Comparison of ENCODE assay signal across 8 mouse cellular contexts in the genomic region with DNA sequence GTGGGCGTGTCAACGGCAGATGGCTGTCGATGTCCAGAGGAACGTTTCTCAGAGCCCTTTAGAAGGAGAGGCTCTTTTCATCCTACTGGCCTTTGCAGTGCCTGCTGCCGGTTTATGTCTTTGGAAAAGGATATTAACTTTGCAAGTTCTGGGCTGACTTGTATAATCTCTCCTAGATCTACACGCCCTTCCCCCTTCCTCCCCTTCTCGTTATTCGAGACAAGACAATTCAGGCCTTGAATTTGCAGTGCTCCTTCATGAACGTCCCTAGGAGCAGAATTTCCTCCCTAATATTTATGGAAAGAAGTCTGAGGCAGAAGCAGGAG. TPM values are rescaled to one million over a fixed set of nuclear protein-coding genes. Genes with fewer than 3 reads are reported as not detected.
A peak's percentile ranks its signal among the peaks of the same experiment; 100 is the strongest.
DNase-seq lines count a peak whose midpoint lies in the region; ATAC-seq and TF ChIP-seq lines count a peak whose summit lies in the region.

No protein-coding gene starts in this region.

- TF ChIP-seq EP300 in heart, adult 2 months (IDR thresholded peaks at IDR 0.05; ENCODE audit: insufficient read depth, low read depth, low read length): no peak
- TF ChIP-seq EP300 in stomach, postnatal 0 days (optimal IDR thresholded peaks at IDR 0.05): no peak

- no peaks in the 10 kb centered on the region for H3K9me3 ChIP-seq in liver, embryonic 11.5 days (ENCODE audit: control insufficient read depth, low read length)
- no peaks in the 10 kb centered on the region for H3K9me3 ChIP-seq in stomach, postnatal 0 days (ENCODE audit: control insufficient read depth, low read length)

- no peak for TF ChIP-seq CTCF in heart, adult 2 months (IDR thresholded peaks at IDR 0.05)
- TF ChIP-seq CTCF in thymus, adult 2 months (IDR thresholded peaks at IDR 0.05; ENCODE audit: borderline replicate concordance, control insufficient read depth, extremely low read depth, insufficient read depth, low read length, poor library complexity): no peak
- TF ChIP-seq CTCF in stomach, postnatal 0 days (IDR thresholded peaks at IDR 0.05; ENCODE audit: low read depth): no peak

- TF ChIP-seq POLR2A in heart, adult 2 months (IDR thresholded peaks at IDR 0.05; ENCODE audit: insufficient read depth, low read depth, low read length): no peak; the same call in 1 of the 2 replicates
- TF ChIP-seq POLR2A in thymus, adult 2 months (IDR thresholded peaks at IDR 0.05; ENCODE audit: control insufficient read depth, extremely low read depth, insufficient read depth, low read length, poor library complexity): no peak

- 4% methylated on average over 9 of the region's 9 CpGs for WGBS in heart, adult 2 months
- 7% methylated on average over 9 of the region's 9 CpGs for WGBS in thymus, adult 2 months
- WGBS in liver, embryonic 11.5 days: 4% methylated on average over 9 of the region's 9 CpGs
- WGBS in stomach, postnatal 0 days: 2% methylated on average over 9 of the region's 9 CpGs

- H3K9ac ChIP-seq in heart, adult 2 months (ENCODE audit: low read depth, low read length): peak overlapping the region; percentile 80
- H3K9ac ChIP-seq in liver, embryonic 11.5 days (ENCODE audit: low read depth, low read length): peak overlapping the region; percentile 67
- peak overlapping the region; percentile 76 for H3K9ac ChIP-seq in stomach, postnatal 0 days (ENCODE audit: low read length)

- intact Hi-C loops in heart, adult 2 months (cut with DNase I): no loop called here
- intact Hi-C loops in heart, postnatal 14 days (cut with DNase I): loop anchor here (1.0 kb wide), 1 partner anchor 89 kb away; no protein-coding TSS in a partner anchor

- peaks cover 10% of the 10 kb centered on the region for H3K36me3 ChIP-seq in heart, adult 2 months (ENCODE audit: control insufficient read depth, insufficient read depth, low read length)
- no peaks in the 10 kb centered on the region for H3K36me3 ChIP-seq in thymus, adult 2 months (ENCODE audit: control insufficient read depth, insufficient read depth, low read length)
- no peaks in the 10 kb centered on the region for H3K36me3 ChIP-seq in liver, embryonic 11.5 days (ENCODE audit: control insufficient read depth, insufficient read depth, low read length)
- no peaks in the 10 kb centered on the region for H3K36me3 ChIP-seq in stomach, postnatal 0 days (ENCODE audit: control insufficient read depth, insufficient read depth, low read length)

- H3K79me2 ChIP-seq in heart, adult 2 months (replicated peaks; ENCODE audit: control insufficient read depth, insufficient read depth, low read length): no peaks in the 10 kb centered on the region

- no peaks in the 10 kb centered on the region for H3K27me3 ChIP-seq in heart, adult 2 months (ENCODE audit: control insufficient read depth, insufficient read depth, low read length)
- H3K27me3 ChIP-seq in thymus, adult 2 months (ENCODE audit: control insufficient read depth, insufficient read depth, low read length): no peaks in the 10 kb centered on the region
- no peaks in the 10 kb centered on the region for H3K27me3 ChIP-seq in liver, embryonic 11.5 days (replicated peaks; ENCODE audit: control insufficient read depth, insufficient read depth, low read length)
- H3K27me3 ChIP-seq in stomach, postnatal 0 days (ENCODE audit: control insufficient read depth, insufficient read depth, low read length): no peaks in the 10 kb centered on the region

- no peak for DNase-seq in heart, adult 2 months
- DNase-seq in heart, postnatal 14 days: no peak
- no peak for DNase-seq in thymus, adult 2 months
- DNase-seq in thymus, adult 18-20 months: no peak
- no peak for DNase-seq in liver, embryonic 11.5 days (ENCODE audit: low spot score)
- DNase-seq in stomach, postnatal 0 days (ENCODE audit: low spot score): no peak
- DNase-seq in cerebellum, adult 11 months: no peak
- no peak for DNase-seq in layer of hippocampus, adult 8-10 months (ENCODE audit: low spot score in 2 of 2)

- H3K4me1 ChIP-seq in heart, adult 2 months (ENCODE audit: control insufficient read depth, insufficient read depth, low read length): peaks cover 9% of the 10 kb centered on the region
- peaks cover 11% of the 10 kb centered on the region for H3K4me1 ChIP-seq in thymus, adult 2 months (replicated peaks; ENCODE audit: control insufficient read depth, insufficient read depth, low read length)
- H3K4me1 ChIP-seq in liver, embryonic 11.5 days (replicated peaks; ENCODE audit: control insufficient read depth, insufficient read depth, low read length): peaks cover 18% of the 10 kb centered on the region
- no peaks in the 10 kb centered on the region for H3K4me1 ChIP-seq in stomach, postnatal 0 days (replicated peaks; ENCODE audit: control insufficient read depth, insufficient read depth)

- peak overlapping the region; percentile 98 for H3K27ac ChIP-seq in heart, adult 2 months
- peak overlapping the region; percentile 8 for H3K27ac ChIP-seq in thymus, adult 2 months (ENCODE audit: control insufficient read depth, insufficient read depth, low read length)
- H3K27ac ChIP-seq in liver, embryonic 11.5 days (ENCODE audit: low read depth, low read length): peak overlapping the region; percentile 67
- peak overlapping the region; percentile 95 for H3K27ac ChIP-seq in stomach, postnatal 0 days (replicated peaks)

- ATAC-seq in liver, embryonic 11.5 days (replicated peaks; ENCODE audit: low FRiP score): no peak
- ATAC-seq in stomach, postnatal 0 days (ENCODE audit: low FRiP score, low TSS enrichment): no peak

- H3K4me3 ChIP-seq in heart, adult 2 months: peak overlapping the region; percentile 74
- H3K4me3 ChIP-seq in thymus, adult 2 months (ENCODE audit: control insufficient read depth, insufficient read depth, low read length): peak overlapping the region; percentile 81
- H3K4me3 ChIP-seq in liver, embryonic 11.5 days (ENCODE audit: low read depth, low read length): peak overlapping the region; percentile 70
- peak overlapping the region; percentile 66 for H3K4me3 ChIP-seq in stomach, postnatal 0 days (ENCODE audit: low read depth, low read length)

- H3K4me2 ChIP-seq in liver, embryonic 11.5 days: peak overlapping the region; percentile 97
- peak overlapping the region; percentile 62 for H3K4me2 ChIP-seq in stomach, postnatal 0 days (replicated peaks; ENCODE audit: low read depth)

RNA-seq across cellular contexts. Expression of a gene that starts 0.4 kb away (rescaled TPM):
- total RNA-seq in heart, adult 2 months (2021): 100 to 1,000 TPM; 332 to 391 TPM
- polyA plus RNA-seq in heart, adult 2 months (2012; rRNA removed): 356 and 500 TPM in 2 replicates
- 100 to 1,000 TPM; 208 to 209 TPM for total RNA-seq in heart, postnatal 14 days (2021)
- polyA plus RNA-seq in thymus, adult 2 months (2012; rRNA removed): 62.9 and 71.7 TPM in 2 replicates
- 8.4 and 10.5 TPM in 2 replicates for polyA plus RNA-seq in liver, embryonic 11.5 days (2014; fragmentation: Nextera tagmentation; extraction: Ambion mirVana)
- polyA plus RNA-seq in stomach, postnatal 0 days (2015; fragmentation: Nextera tagmentation; extraction: Ambion mirVana): 12.9 and 13.8 TPM in 2 replicates
- total RNA-seq in layer of hippocampus, adult 8-10 months (2022): 10 to 100 TPM; 47.5 to 57.4 (median 51.9) TPM

RNA-seq across cellular contexts. Expression of a gene that starts 7.7 kb away (rescaled TPM):
- 10 to 100 TPM; 41.8 to 47.5 TPM for total RNA-seq in heart, adult 2 months (2021)
- 29.2 and 34.6 TPM in 2 replicates for polyA plus RNA-seq in heart, adult 2 months (2012; rRNA removed)
- total RNA-seq in heart, postnatal 14 days (2021): 10 to 100 TPM; 46.5 to 47.5 TPM
- 71.0 and 87.0 TPM in 2 replicates for polyA plus RNA-seq in thymus, adult 2 months (2012; rRNA removed)
- 12.2 and 13.4 TPM in 2 replicates for polyA plus RNA-seq in liver, embryonic 11.5 days (2014; fragmentation: Nextera tagmentation; extraction: Ambion mirVana)
- 2.9 and 4.3 TPM in 2 replicates for polyA plus RNA-seq in stomach, postnatal 0 days (2015; fragmentation: Nextera tagmentation; extraction: Ambion mirVana)
- total RNA-seq in layer of hippocampus, adult 8-10 months (2022): 10 to 100 TPM; 46.3 to 57.3 (median 50.2) TPM

RNA-seq across cellular contexts. Expression of a gene that starts 31.6 kb away (rescaled TPM):
- total RNA-seq in heart, adult 2 months (2021): 1,000 to 10,000 TPM in 1 of 2 experiments, 100 to 1,000 TPM in 1; 947 to 1,091 TPM
- polyA plus RNA-seq in heart, adult 2 months (2012; rRNA removed): 1,148 and 1,658 TPM in 2 replicates
- 1,000 to 10,000 TPM; 1,195 to 1,221 TPM for total RNA-seq in heart, postnatal 14 days (2021)
- 215 and 225 TPM in 2 replicates for polyA plus RNA-seq in thymus, adult 2 months (2012; rRNA removed)
- 255 and 280 TPM in 2 replicates for polyA plus RNA-seq in liver, embryonic 11.5 days (2014; fragmentation: Nextera tagmentation; extraction: Ambion mirVana)
- polyA plus RNA-seq in stomach, postnatal 0 days (2015; fragmentation: Nextera tagmentation; extraction: Ambion mirVana): 152 and 158 TPM in 2 replicates
- total RNA-seq in layer of hippocampus, adult 8-10 months (2022): 100 to 1,000 TPM; 221 to 231 (median 224) TPM

RNA-seq across cellular contexts. Expression of a gene that starts 31.8 kb away (rescaled TPM):
- not detected for total RNA-seq in heart, adult 2 months (2021)
- polyA plus RNA-seq in heart, adult 2 months (2012; rRNA removed): not detected in 2 replicates
- not detected for total RNA-seq in heart, postnatal 14 days (2021)
- polyA plus RNA-seq in thymus, adult 2 months (2012; rRNA removed): 0.53 and 0.65 TPM in 2 replicates
- polyA plus RNA-seq in liver, embryonic 11.5 days (2014; fragmentation: Nextera tagmentation; extraction: Ambion mirVana): 16.5 and 17.6 TPM in 2 replicates
- polyA plus RNA-seq in stomach, postnatal 0 days (2015; fragmentation: Nextera tagmentation; extraction: Ambion mirVana): 0.75 and 0.76 TPM in 2 replicates
- total RNA-seq in layer of hippocampus, adult 8-10 months (2022): under 1 TPM in 3 of 4 experiments, not detected in 1; 0.35 to 0.45 (median 0.43) TPM

RNA-seq across cellular contexts. Expression of a gene that starts 42.1 kb away (rescaled TPM):
- total RNA-seq in heart, adult 2 months (2021): 10 to 100 TPM; 45.2 to 48.2 TPM
- polyA plus RNA-seq in heart, adult 2 months (2012; rRNA removed): 25.0 and 25.1 TPM in 2 replicates
- 10 to 100 TPM; 43.6 to 45.6 TPM for total RNA-seq in heart, postnatal 14 days (2021)
- 18.0 and 20.8 TPM in 2 replicates for polyA plus RNA-seq in thymus, adult 2 months (2012; rRNA removed)
- 101 and 104 TPM in 2 replicates for polyA plus RNA-seq in liver, embryonic 11.5 days (2014; fragmentation: Nextera tagmentation; extraction: Ambion mirVana)
- 53.5 and 54.4 TPM in 2 replicates for polyA plus RNA-seq in stomach, postnatal 0 days (2015; fragmentation: Nextera tagmentation; extraction: Ambion mirVana)
- 100 to 1,000 TPM in 2 of 4 experiments, 10 to 100 TPM in 2; 94.4 to 107 (median 100) TPM for total RNA-seq in layer of hippocampus, adult 8-10 months (2022)

Comparison
In these comparisons a context has a peak if more than half of its experiments do, and no peak if none do; other contexts are left out.
1. H3K27ac ChIP-seq: peak in every context shown above with its lines; median percentile 98 in heart, adult 2 months; 95 in stomach, postnatal 0 days; 67 in liver, embryonic 11.5 days; 8 in thymus, adult 2 months.